Mouse (Mus musculus) forebrain, embryonic 12.5 days (tissue): ENCODE measurements around the gene Grin2a. TPM values are rescaled to one million over a fixed set of nuclear protein-coding genes. Genes with fewer than 3 reads are reported as not detected.

Experiments
- ATAC-seq: fragments of 200-750 bp; cut with Nextera tagmentation; 2 replicates; pipeline ENCODE4 v1.8.0; 2017; ENCODE audit warnings: moderate TSS enrichment; ENCODE audit not compliant: low FRiP score
- H3K27ac ChIP-seq: fragments of 300-500 bp; sonication (generic); 2 replicates; pipeline ENCODE4 v1.5.1; 2016; ENCODE audit warnings: mild to moderate bottlenecking
- H3K27me3 ChIP-seq: fragments of 300-500 bp; sonication (generic); 2 replicates; pipeline ENCODE4 v1.6.1; 2016; ENCODE audit warnings: mild to moderate bottlenecking
- H3K36me3 ChIP-seq: fragments of 300-500 bp; sonication (generic); replicated peaks from 2 replicates; pipeline ENCODE4 v1.6.1; 2016; ENCODE audit warnings: mild to moderate bottlenecking
- H3K4me1 ChIP-seq: fragments of 300-500 bp; sonication (generic); 2 replicates; pipeline ENCODE4 v1.6.1; 2016
- H3K4me2 ChIP-seq: fragments of 300-500 bp; sonication (generic); 2 replicates; pipeline ENCODE4 v1.6.1; 2016; ENCODE audit warnings: mild to moderate bottlenecking, moderate library complexity
- H3K4me3 ChIP-seq: fragments of 300-500 bp; sonication (generic); replicated peaks from 2 replicates; pipeline ENCODE4 v1.5.1; 2016; ENCODE audit warnings: mild to moderate bottlenecking
- H3K9ac ChIP-seq: fragments of 300-500 bp; sonication (generic); 2 replicates; pipeline ENCODE4 v1.6.1; 2016; ENCODE audit warnings: mild to moderate bottlenecking
- H3K9me3 ChIP-seq: fragments of 300-500 bp; sonication (generic); 2 replicates; pipeline ENCODE4 v1.6.1; 2016
- WGBS: fragments of 180-500 bp; shearing (Covaris S2); methylation state at CpG from one replicate; pipeline ENCODE4 v1.1.7; 2016; 5-methylcytosine and 5-hydroxymethylcytosine counted together
- polyA plus RNA-seq: library from polyadenylated mRNA; unstranded; fragments of >200 nt; fragmentation: Nextera tagmentation; extraction: Ambion mirVana; gene quantifications from 2 replicates; pipeline ENCODE4 v1.2.1, GENCODE M21; 2016

Gene Grin2a
- polyA plus RNA-seq, 1 experiment from 2014 or later: 2.4 TPM

- Histone ChIP-seq H3K36me3 (no peaks in the 10 kb centered on the region), H3K4me2 (peak overlapping the region; percentile 88), H3K4me3 (peak overlapping the region; percentile 47), H3K9me3 (no peaks in the 10 kb centered on the region), H3K4me1 (peaks cover 34% of the 10 kb centered on the region), H3K27me3 (peaks cover 63% of the 10 kb centered on the region), H3K9ac (peak overlapping the region; percentile 50; the same call in 1 of the 2 replicates), H3K27ac (no peak overlapping the region)
- ATAC-seq: no peak
- 22% methylated on average over 13 of the region's 13 CpGs for WGBS
Observed at GRCm38 (mm10) chr16:9995814-9996210, 452 bp upstream of the Grin2a start.

- under 1% methylated on average over 44 of the region's 51 CpGs for WGBS
- no peaks in the 10 kb centered on the region for H3K9me3 ChIP-seq
- peak; percentile 65 for ATAC-seq
- H3K27me3 ChIP-seq: peaks cover 69% of the 10 kb centered on the region
- peaks cover 34% of the 10 kb centered on the region for H3K4me1 ChIP-seq
- H3K36me3 ChIP-seq: no peaks in the 10 kb centered on the region
- H3K4me3 ChIP-seq: peak overlapping the region; percentile 47
- peak overlapping the region; percentile 50 for H3K9ac ChIP-seq
- no peak overlapping the region for H3K27ac ChIP-seq
- peak overlapping the region; percentile 88 for H3K4me2 ChIP-seq
Observed at GRCm38 (mm10) chr16:9994041-9994950, 1.1 kb downstream of the Grin2a start.

- Histone ChIP-seq H3K4me2 (peak overlapping the region; percentile 88), H3K9ac (peak overlapping the region; percentile 50), H3K9me3 (no peaks in the 10 kb centered on the region), H3K27me3 (peaks cover 69% of the 10 kb centered on the region), H3K4me1 (peaks cover 34% of the 10 kb centered on the region), H3K27ac (no peak overlapping the region), H3K36me3 (no peaks in the 10 kb centered on the region), H3K4me3 (peak overlapping the region; percentile 47)
- peak; percentile 63 for ATAC-seq
- WGBS: under 1% methylated on average over 39 of the region's 39 CpGs
Observed at GRCm38 (mm10) chr16:9993255-9994040, 1.9 kb downstream of the Grin2a start.

- H3K36me3 ChIP-seq: no peaks in the 10 kb centered on the region
- 2% methylated on average over 17 of the region's 17 CpGs for WGBS
- no peaks in the 10 kb centered on the region for H3K9me3 ChIP-seq
- H3K4me2 ChIP-seq: peak overlapping the region; percentile 88
- H3K9ac ChIP-seq: no peak overlapping the region
- peaks cover 69% of the 10 kb centered on the region for H3K27me3 ChIP-seq
- H3K4me3 ChIP-seq: peak overlapping the region; percentile 47
- peaks cover 34% of the 10 kb centered on the region for H3K4me1 ChIP-seq
- no peak overlapping the region for H3K27ac ChIP-seq
- ATAC-seq: peak; percentile 6; the same call in 1 of the 2 replicates
Observed at GRCm38 (mm10) chr16:9992773-9993221, 2.6 kb downstream of the Grin2a start.

- Histone ChIP-seq H3K4me2 (peak overlapping the region; percentile 88), H3K4me3 (peak overlapping the region; percentile 47), H3K27ac (no peak overlapping the region), H3K27me3 (peaks cover 69% of the 10 kb centered on the region), H3K36me3 (no peaks in the 10 kb centered on the region), H3K4me1 (peaks cover 34% of the 10 kb centered on the region), H3K9ac (no peak overlapping the region), H3K9me3 (no peaks in the 10 kb centered on the region)
- WGBS: 13% methylated on average over 34 of the region's 34 CpGs
- no peak for ATAC-seq
Observed at GRCm38 (mm10) chr16:9992076-9992772, 3.1 kb downstream of the Grin2a start.

- no peaks in the 10 kb centered on the region for H3K27me3 ChIP-seq
- no peak for ATAC-seq
- H3K4me3 ChIP-seq: no peak overlapping the region
- 81% methylated on average over 3 of the region's 3 CpGs for WGBS
- no peaks in the 10 kb centered on the region for H3K4me1 ChIP-seq
- no peaks in the 10 kb centered on the region for H3K36me3 ChIP-seq
- no peak overlapping the region for H3K9ac ChIP-seq
- H3K4me2 ChIP-seq: no peak overlapping the region
- no peak overlapping the region for H3K27ac ChIP-seq
- H3K9me3 ChIP-seq: no peaks in the 10 kb centered on the region
Observed at GRCm38 (mm10) chr16:9985041-9985440, 10.3 kb downstream of the Grin2a start.

GRCm38 (mm10) chr16:9980641-9981040 lies 14.7 kb downstream of the Grin2a start:
- Histone ChIP-seq H3K4me2 (no peak overlapping the region), H3K4me3 (no peak overlapping the region), H3K27me3 (no peaks in the 10 kb centered on the region), H3K9me3 (no peaks in the 10 kb centered on the region), H3K36me3 (no peaks in the 10 kb centered on the region), H3K4me1 (no peaks in the 10 kb centered on the region), H3K9ac (no peak overlapping the region), H3K27ac (no peak overlapping the region)
- WGBS: 54% methylated on average over 2 of the region's 2 CpGs
- no peak for ATAC-seq

- Histone ChIP-seq H3K9ac (no peak overlapping the region), H3K4me2 (no peak overlapping the region), H3K9me3 (no peaks in the 10 kb centered on the region), H3K4me1 (no peaks in the 10 kb centered on the region), H3K4me3 (no peak overlapping the region), H3K27me3 (no peaks in the 10 kb centered on the region), H3K36me3 (no peaks in the 10 kb centered on the region), H3K27ac (no peak overlapping the region)
- 87% methylated on average over 2 of the region's 2 CpGs for WGBS
- no peak for ATAC-seq
Observed at GRCm38 (mm10) chr16:9978173-9978572, 17.2 kb downstream of the Grin2a start.

- no peak for ATAC-seq
Observed at GRCm38 (mm10) chr16:9972705-9973104, 22.7 kb downstream of the Grin2a start.

GRCm38 (mm10) chr16:9964469-9964868 lies 30.9 kb downstream of the Grin2a start:
- no peak overlapping the region for H3K27ac ChIP-seq
- no peaks in the 10 kb centered on the region for H3K9me3 ChIP-seq
- no peaks in the 10 kb centered on the region for H3K4me1 ChIP-seq
- H3K4me2 ChIP-seq: no peak overlapping the region
- WGBS: 87% methylated on average over 6 of the region's 6 CpGs
- H3K9ac ChIP-seq: no peak overlapping the region
- H3K36me3 ChIP-seq: no peaks in the 10 kb centered on the region
- no peak for ATAC-seq
- no peaks in the 10 kb centered on the region for H3K27me3 ChIP-seq
- no peak overlapping the region for H3K4me3 ChIP-seq

More at GRCm38 (mm10) chr16:9972705-9973104, 22.7 kb downstream of the Grin2a start:
- Histone ChIP-seq H3K9ac (no peak overlapping the region), H3K4me1 (no peaks in the 10 kb centered on the region), H3K4me2 (no peak overlapping the region), H3K36me3 (no peaks in the 10 kb centered on the region), H3K4me3 (no peak overlapping the region), H3K27me3 (no peaks in the 10 kb centered on the region), H3K9me3 (no peaks in the 10 kb centered on the region), H3K27ac (no peak overlapping the region)
- 98% methylated on average over 3 of the region's 3 CpGs for WGBS

- Histone ChIP-seq H3K27ac (no peak overlapping the region), H3K36me3 (no peaks in the 10 kb centered on the region), H3K4me1 (no peaks in the 10 kb centered on the region), H3K4me2 (no peak overlapping the region), H3K9me3 (no peaks in the 10 kb centered on the region), H3K4me3 (no peak overlapping the region), H3K27me3 (no peaks in the 10 kb centered on the region), H3K9ac (no peak overlapping the region)
- 80% methylated on average over 1 of the region's 1 CpGs for WGBS
- no peak for ATAC-seq
Observed at GRCm38 (mm10) chr16:9962482-9962881, 32.9 kb downstream of the Grin2a start.

GRCm38 (mm10) chr16:9959340-9959739 lies 36.0 kb downstream of the Grin2a start:
- ATAC-seq: no peak
- 62% methylated on average over 1 of the region's 1 CpGs for WGBS
- Histone ChIP-seq H3K9ac (no peak overlapping the region), H3K36me3 (no peaks in the 10 kb centered on the region), H3K4me1 (no peaks in the 10 kb centered on the region; the same call in 1 of the 2 replicates), H3K4me2 (no peak overlapping the region), H3K27me3 (no peaks in the 10 kb centered on the region), H3K4me3 (no peak overlapping the region), H3K9me3 (no peaks in the 10 kb centered on the region), H3K27ac (no peak overlapping the region)
